Mouse (Mus musculus): ENCODE results near the gene Drg2.

Gene Drg2

DNA sequence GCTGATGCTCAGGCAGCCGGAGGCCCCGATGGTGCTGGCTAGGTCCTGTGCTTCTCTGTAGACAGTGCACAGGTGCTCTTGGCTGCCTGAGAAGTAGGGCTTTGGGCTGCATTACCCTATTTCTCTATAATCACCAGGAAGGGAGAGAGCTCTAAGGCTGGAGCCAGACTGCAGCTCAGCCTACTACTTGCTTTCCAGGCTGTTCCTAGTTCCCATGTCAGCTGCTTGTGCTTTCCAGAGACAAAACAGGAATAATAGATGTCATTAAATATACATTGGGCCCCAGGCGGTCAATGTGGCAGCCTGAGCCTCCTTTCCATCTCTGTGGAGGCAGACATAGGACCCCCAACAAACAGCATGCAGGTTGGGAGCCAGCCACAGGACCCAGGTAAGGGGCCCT is 14.6 kb downstream of the Drg2 start, which contains the start of gene Myo15:
TSS of gene Myo15 (plus strand) at position 301 of the 400 bp plus-strand sequence.
- DNase-seq (ENCODE audit: low spot score in 2 of 2): no peak

DNA sequence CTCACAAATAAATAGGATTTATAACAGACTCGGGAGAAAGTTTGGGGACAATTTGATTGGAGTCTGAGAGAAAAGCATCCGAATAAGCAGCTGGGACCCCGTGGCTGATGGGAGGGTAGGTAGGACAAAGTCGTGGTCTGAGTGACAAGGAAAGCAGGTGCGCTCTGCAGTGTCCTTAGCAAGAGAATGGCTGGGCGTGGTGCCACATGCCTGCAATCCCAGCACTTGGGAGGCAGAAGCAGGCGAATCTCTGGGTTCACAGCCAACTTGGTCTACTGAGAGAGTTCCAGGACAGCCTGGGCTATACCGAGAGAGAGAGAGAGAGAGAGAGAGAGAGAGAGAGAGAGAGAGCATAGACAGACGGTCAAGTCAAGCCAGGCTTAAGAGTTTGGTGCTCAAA is 16.4 kb downstream of the Drg2 start:
- no peak for DNase-seq (ENCODE audit: low spot score in 2 of 2)

GRCm38 (mm10) chr11:60474534-60474933 is 20.1 kb downstream of the Drg2 start:
- DNase-seq (ENCODE audit: low spot score in 2 of 2): no peak

DNA sequence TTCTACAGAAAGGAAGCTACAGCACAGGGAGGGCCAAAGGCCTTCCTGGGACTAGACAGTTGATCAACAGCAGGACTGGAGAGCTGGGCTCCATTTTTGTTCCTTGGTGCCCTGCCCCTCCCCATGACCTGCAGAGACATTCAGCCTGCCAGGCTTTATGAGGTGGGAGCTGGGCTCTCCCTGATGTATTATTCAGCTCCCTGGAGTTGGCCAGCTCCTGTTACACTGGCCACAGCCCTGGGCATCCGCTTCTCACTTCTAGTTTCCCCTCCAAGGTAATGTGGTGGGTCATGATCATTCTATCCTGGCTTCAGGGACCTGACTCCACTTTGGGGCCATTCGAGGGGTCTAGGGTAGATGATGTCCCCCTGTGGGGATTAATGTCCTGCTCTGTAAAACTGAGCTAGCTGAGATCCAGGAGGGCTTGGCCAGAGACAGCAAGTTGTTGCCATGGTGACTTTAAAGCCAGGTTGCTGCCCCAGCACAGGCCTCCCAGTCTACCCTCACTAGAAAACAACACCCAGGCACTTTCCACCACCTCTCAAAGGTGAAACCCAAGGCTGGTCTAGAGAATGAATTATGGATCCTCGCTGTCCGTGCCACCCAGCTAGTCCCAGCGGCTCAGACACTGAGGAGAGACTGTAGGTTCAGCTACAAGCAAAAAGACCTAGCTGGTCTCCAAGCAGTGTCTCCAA is 21.4 kb downstream of the Drg2 start:
- DNase-seq (ENCODE audit: low spot score in 2 of 2): no peak

DNA sequence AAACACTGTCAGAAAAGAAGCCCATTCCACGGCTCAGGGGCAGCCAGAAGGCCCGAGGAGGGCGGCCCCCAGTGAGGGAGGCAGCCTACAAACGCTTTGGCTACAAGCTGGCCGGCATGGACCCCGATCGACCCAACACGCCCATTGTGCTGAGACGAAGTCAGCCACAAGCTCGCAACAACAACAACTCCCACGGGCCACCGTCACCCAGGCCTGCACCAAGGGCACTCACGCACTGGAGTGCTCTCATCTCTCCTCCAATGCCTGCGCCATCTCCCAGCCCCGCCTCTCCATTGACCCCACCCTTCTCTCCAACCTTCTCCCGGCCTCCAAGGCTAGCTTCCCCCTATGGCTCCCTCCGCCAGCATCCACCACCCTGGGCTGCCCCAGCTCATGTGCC is 23.7 kb downstream of the Drg2 start:
- no peak for DNase-seq (ENCODE audit: low spot score in 2 of 2)

DNA sequence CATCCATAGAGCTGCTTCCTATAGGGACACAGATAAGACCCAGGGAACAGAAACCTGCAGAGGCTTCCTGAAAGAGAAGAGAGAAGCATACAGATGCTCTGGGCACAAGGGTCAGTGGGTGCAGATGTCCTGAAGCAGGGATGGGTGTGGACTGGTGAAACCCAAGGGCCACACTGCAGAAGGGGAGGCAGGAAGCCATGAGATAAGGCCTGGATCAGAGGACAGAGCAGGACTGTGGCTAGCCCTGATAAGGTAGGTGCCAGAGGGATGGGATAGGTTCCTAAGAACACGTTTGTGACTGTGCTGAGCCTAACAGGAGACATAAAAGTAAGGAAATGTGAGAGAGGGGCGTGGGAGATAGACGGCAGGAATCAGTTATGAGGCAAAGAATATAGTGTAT is 31.9 kb downstream of the Drg2 start:
- DNase-seq (ENCODE audit: low spot score in 2 of 2): no peak

DNA sequence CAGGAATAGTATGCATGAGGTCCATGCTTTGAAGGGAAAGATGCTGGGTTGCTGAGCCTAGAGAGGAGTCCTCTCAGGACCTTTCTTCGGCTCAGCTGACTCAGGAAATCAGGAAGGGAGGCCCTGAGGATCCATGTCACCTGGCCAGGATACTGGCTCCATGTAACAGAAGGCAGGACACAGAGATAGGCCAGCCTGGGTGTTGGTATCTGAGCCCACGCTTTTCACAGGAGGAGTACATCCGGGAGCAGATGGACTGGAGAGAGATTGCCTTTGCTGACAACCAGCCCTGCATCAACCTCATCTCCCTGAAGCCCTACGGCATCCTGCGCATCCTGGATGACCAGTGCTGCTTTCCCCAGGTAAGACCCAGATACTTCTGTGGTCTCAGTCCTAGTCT is 38.3 kb downstream of the Drg2 start:
- DNase-seq (ENCODE audit: low spot score in 2 of 2): no peak

DNA sequence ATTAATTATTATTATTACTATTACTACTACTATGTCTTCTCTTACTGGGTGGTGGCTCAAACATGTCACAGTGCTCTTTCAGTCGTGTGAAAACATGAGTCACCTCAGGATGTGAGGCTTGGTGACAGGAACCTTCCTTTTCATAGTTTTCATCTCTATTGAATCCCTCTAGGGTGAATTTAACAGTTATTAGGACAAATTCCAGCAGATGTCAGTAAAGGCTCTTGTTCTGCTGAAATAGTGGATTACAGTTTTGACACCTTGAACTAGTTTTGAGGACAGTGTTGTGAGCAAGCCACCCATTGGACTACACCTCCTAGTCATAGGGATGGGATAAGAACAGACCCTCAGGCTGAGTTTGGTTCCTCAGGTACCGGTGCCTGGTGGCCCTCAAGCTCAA is 41.3 kb downstream of the Drg2 start:
- DNase-seq (ENCODE audit: low spot score in 2 of 2): no peak

DNA sequence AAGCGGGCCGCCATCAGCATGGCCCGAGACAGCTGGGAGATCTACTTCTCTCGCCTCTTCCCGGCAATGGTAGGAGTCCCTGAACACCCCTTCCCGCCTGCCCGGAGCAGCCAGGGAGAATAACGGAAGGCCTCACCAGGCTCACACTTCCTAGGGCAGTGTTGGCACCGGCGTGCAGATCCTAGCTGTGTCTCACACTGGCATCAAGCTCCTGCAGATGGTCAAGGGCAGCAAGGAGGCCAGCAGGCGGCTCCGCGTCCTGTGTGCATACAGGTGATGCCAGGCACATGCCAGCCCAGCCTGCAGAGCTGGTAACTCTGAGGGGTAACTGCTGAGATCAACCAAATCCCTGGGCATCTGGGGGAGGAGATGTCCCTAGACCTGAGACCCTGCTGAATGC is 52.9 kb downstream of the Drg2 start:
- DNase-seq (ENCODE audit: low spot score in 2 of 2): no peak

DNA sequence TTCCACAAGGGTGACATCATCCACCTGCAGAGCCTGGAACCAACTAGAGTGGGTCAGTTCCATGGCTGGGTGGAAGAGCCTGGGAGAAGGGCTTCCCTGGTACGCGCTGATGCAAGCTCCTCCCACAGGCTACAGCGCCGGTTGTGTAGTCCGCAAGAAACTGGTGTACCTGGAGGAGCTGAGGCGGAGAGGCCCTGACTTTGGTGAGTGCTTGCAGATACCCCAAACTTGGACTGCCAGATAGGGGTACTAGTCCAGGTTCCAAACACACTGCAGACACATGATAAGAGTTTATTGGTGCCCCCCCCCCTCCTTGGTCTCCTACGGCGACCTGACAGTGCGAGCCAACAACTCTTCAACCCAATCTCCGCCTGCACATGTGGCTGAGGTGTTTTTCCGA is 54.6 kb downstream of the Drg2 start:
- no peak for DNase-seq (ENCODE audit: low spot score in 2 of 2)

GRCm38 (mm10) chr11:60509500-60509899 is 55.1 kb downstream of the Drg2 start:
- no peak for DNase-seq (ENCODE audit: low spot score in 2 of 2)

GRCm38 (mm10) chr11:60511893-60512292 is 57.5 kb downstream of the Drg2 start:
- DNase-seq (ENCODE audit: low spot score in 2 of 2): no peak

- DNase-seq (ENCODE audit: low spot score in 2 of 2): no peak
Observed at GRCm38 (mm10) chr11:60512520-60512919, 58.1 kb downstream of the Drg2 start.

- DNase-seq (ENCODE audit: low spot score in 2 of 2): no peak
Observed at GRCm38 (mm10) chr11:60514941-60515340, 60.5 kb downstream of the Drg2 start.

GRCm38 (mm10) chr11:60518305-60518704 is 63.9 kb downstream of the Drg2 start:
- no peak for DNase-seq (ENCODE audit: low spot score in 2 of 2)

Data from frontal cortex, postnatal 25 days (tissue).